Mouse (Mus musculus): ENCODE measurements around the gene Gimd1.
A peak's percentile ranks its signal among the peaks of the same experiment; 100 is the strongest.

Gene Gimd1

DNA sequence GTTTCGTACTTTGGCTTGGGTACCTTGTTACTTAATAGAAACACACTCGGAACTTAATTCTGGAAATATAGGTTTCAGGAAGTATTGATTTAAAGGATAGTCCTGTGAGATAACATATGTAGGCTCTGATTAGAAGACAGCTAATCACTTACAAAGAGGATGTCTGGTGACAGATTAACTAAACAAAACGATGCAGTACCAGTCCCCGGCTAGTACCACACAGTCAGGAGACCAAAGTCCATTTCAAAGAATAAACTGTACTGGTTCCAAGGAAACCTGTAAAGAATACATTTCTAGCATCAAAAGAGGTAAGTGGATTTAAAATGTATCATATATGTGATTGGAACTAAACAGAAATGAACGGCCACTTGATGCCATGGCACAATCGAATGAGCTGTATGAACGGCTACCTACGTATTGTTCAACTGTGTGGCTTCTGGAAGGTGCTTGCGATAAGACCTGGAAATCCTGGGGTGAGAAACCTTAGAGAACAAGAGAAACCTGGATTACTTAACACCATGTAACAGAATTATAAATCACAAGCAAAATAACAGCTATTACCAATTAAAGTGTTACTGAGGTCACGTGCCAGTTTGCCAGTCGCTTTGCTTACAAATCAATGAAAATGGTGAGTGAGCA lies at the start of gene Gimd1:
TSS of gene Gimd1 (plus strand) at position 220 of the 639 bp plus-strand sequence.
- DNase-seq: no peak

DNA sequence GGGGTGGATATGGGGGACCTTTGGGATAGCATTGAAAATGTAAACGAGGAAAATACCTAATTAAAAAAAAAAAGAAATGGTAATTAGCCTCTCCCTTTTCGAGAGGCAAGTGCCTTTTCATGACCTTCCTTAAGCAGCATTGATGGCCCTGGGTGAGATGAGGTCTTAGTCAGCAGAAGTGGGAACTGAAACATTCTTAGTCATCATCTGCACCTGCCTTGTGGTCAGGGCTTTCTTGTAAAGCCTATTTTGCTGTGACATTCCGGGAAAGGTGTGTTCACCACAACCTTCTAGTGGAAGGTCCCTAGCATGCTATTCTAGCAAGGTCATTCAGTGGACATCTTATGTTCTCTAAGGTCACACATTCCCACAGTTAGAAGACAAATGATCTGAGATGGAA lies 48.4 kb upstream of the Gimd1 start:
- DNase-seq: no peak

DNA sequence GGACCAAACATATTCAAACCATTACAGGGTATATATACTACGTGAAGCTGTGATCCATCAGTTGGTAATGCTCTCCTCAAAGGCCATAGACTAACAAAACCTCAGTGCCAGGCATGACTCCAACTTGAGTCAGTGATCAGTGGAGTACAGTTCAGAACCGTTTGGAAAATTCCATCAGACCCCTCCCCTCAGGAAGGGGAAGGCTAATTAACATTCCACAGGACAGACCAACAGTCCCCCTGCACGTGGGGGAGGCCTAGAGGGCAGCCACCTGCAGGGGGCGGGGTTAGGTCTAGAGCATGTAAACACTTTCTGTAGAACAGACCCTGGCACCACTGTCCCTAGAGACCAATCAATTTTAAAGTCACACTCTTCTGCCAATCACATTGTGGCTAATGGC lies 47.3 kb upstream of the Gimd1 start:
- DNase-seq: no peak

DNA sequence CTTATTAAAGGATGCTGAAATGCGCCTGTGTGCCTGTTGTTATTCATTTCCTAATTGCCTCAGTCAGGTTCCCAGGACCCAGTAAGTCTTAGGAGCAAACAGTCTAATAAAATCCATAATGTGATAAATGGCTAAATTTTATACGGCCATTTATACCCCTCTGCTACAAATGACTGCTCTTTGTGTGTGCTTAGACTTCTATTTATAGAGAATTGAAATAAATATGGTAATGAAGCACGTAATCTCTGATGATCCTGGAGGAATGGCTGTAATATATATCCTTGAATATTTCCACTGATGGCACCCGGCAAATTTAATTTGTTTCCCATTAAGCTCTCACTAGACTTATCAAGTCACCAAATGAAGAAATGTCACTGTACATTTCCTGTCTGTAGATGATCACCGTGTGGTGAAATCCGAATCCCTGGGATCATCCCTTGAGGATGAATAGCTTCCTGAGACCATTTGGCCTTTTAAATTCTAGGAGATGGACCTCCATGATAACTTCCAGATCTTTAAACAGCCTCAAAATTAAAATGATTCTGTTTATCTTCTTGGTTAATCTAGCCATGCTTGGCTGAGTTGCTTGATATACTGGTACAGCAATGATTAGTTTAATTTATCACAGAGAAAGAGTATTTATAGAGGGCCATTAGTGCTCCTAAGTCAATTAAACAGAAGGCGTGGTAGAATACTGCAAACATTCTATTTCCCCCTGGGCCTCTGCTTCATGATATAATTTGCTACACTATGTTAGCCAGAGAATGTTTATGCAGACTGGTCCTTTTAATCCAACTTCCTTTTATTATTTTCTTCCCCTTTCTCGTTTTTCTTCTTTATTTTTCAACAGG lies 44.3 kb upstream of the Gimd1 start:
- DNase-seq: no peak

DNA sequence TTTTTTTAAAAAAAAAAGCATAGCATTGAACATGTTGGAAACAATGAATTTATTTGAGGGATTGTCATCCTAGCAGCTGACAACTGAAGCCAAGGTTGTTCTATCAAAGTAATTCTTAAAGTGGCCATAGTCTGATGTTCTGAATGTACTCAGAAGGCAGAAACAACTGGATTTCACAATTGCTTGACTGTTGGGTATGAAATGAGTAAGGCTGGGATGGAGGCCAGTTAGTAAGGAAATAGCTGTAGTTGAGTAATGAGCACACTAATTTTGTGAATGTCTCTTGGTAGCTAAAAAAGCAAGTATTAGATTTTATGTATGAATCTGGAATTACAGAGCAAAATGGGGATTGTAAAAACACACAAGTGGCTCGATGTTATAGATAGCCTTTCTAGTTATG lies 41.5 kb upstream of the Gimd1 start:
- DNase-seq: no peak

DNA sequence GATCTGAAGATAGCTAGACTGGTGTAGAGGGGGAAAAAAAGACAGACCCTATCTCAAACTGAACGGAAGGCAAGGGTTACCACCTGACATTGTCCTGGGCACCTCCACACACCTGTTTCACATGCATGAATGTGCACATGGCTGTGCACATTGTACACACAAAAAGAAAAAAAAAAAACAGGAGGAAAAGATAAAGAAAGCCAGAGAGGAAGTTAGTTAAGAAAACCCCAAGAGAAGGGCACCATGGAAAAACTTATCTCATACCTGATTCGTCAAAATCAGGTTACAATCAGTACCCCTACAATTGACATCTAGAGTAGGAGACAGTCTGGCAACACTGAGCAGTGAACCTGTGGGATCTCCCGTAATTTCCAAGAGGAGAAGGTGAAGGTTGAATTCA lies 39.6 kb upstream of the Gimd1 start:
- no peak for DNase-seq

DNA sequence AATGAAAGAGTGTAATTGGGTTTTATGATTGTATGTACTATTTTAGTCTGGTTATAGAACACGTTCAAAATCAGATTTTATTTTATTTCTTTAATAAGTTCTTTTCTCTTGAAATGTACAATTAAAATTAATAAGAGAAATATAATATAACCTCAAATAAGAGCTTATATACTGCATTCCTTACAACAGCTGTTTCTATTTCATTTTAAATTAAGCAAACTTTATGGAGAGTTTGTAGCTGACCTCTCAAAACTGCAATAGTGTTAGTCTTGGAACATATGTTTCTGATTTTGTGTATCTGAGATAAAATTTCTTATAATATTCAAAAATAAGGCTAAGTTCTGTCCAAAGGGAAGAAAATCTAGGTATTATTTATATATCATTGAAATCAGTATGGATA lies 39.0 kb upstream of the Gimd1 start:
- no peak for DNase-seq

DNA sequence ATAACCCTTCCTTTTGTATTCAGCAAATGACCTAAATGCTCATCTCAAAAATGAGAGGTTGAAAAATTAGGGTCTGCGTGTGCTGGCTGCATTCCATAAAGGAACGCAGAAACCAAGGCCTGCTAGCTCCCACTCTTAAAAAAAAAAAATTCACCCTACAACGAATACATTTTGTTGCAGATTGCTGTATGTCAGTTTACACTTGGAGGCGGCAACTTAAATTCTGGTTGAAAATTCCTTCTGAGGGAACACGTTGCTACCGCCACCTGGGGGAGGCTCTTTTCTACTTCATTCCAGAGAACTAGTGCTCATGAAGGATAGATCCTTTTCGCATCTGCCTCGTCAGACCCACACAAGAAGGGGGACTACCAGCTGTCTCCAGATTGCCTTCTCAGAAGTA lies 879 bp upstream of the Gimd1 start:
- no peak for DNase-seq

DNA sequence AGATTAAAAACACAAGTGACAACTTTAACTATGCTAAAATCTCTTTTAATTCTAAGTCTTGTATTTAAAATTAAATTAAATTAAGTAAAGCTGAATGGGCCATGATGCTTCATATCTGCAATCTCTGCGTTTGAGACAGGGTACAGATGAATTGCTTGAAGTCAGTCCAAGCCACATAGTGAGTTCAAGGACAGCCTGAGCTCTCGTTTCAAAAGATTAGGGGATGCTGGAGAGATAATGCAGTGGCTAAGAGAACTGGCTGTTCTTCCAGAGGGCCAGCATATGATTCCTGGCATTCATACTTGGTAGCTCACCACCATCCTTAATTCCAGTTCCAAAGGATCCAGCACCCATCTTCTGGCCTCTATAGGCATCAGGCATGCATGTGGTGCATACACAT lies 3.6 kb downstream of the Gimd1 start:
- no peak for DNase-seq

DNA sequence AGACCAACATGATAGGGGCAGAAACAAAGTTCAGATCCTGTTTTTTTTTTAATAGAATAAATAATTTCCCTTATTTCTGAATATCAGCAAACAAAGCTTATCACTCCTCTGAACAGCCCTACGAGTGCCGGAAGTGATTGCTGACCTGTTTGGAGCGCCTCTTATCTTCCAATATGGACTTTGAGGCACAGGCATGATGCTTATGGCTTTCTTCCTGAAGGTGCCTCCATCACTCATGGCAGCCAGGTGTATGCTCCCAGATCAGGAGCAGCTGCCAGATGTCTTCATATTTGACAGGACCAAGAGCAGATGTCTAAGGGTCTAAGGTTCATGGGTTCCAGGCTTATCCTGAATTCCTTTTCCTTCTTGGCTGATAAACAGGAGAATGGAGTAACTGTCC lies 7.5 kb downstream of the Gimd1 start:
- no peak for DNase-seq

DNA sequence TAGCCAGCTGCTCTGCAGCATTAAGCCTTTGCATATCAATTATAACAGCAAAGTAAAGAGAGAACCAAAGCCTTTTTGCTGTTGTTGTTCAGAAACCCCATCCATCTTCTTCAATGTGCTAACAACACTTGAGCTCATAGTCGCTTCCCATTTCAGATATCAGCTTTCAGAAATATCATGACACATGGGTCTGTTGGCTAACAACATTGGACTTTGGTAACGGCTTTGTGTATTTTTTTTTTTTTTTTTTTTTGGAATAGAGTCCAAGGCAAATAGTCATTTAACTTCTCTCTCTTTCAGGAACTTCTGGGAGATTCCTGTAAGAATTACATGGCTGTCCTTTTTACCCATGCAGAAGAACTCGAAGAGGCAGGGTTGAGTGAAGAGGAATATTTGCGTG lies 14.5 kb downstream of the Gimd1 start:
- no peak for DNase-seq

DNA sequence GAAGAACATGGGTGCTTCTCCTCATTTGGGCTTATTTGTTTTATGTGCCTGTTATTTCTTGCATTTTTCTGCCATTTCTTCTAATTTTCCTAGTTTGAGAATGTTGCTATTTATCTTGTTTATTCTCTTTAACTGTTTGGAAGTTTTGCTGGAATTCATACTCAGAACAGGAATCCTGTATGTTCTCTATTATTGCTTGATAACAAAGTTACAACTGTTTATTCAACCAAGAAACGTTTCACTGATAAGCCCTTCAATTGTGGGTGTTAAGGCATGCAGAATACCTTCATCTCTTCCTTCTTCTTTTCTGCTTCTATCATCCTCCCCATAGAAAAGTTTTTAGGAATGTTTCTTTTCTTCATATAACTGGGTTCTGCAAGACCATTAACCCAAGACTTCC lies 17.2 kb downstream of the Gimd1 start:
- no peak for DNase-seq

DNA sequence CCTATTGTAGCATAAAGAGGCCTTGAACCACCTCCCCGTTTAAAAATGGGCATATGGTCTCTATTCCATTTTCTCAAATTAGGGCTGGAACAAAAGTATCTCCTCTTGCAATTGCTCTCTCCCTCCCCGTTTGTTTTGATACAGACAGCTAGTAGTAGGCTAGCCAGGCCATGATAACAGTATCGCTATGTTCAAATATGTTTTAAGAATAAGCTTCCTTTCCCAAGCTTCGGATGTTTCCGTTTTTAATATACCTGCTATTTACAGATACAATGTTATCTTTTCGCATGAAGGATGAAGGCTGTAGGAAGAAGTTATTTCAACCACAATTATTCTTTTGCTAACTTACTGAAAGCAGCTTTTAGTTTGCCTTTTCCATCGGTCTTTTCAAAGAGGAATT lies 19.7 kb downstream of the Gimd1 start:
- DNase-seq: no peak

DNA sequence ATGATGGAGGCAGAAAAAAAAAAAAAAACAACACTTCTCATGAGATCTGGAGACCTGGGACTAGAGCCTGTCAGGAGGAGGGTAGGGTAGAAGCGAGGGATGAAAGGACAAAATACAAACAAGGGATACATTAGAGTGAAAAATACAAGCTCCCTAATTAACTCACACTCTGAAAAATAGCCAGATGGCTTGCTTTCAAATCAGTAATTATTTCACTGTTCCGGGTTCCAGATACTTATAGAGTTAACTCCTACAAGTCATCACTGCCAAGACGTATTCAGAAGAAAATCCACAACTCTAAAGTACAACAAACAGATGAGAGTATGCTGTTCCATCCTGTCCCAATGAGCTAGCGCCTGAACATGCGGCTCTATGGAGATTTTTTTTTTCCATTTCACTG lies 20.6 kb downstream of the Gimd1 start:
- DNase-seq: no peak

DNA sequence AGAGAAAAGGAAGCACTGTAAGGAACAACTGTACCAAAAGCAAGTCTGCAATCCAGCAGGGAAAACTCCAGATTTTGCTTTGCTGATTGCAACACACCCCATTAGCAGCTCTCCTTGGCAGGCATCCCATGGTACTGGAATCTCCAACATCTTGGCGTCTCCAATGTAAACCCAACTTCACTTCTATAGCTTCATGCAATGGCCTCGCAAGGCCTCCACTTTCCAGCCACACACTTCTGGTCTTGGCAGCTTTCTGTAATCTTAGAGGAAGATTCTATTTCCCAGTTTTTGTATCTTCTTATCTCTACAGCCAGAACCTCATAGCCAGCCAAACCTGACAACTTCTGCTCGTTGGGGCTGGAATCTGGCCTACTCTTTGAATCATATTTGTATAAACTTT lies 22.2 kb downstream of the Gimd1 start:
- DNase-seq: peak; percentile 67 to 75

DNA sequence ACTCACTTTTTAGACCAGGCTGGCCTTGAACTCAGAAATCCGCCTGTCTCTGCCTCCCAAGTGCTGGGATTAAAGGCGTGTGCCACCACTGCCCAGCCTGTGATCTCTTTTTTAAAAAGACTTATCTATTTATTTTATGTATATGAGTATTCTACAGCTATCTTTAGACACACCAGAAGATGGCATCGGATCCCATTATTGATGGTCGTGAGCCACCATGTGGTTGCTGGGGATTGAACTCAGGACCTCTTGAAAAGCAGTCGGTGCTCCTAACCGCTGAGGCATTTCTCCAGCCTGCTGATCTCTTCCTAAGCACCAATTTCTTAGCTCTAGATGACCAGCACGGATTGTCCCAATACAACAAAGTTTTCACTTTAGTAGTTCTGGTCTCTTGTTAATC lies 24.3 kb downstream of the Gimd1 start:
- no peak for DNase-seq

DNA sequence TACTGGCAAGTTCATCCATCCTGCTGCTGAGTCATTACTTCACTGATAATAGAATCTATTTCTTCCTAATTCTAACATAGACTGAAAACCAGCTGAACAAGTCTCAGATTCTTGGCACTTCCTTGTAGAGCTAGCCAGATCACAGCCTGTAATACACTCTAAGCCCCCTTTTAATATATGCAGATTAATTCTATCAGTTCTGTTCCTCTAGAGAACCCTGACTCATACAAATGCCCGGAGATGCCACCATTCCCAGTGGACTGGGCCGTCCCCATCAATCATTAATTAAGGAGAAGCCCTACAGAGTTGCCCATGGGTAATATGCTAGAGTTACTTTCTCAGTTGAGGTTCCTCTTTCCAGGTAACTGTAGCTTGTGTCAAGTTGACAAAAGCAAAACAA lies 26.3 kb downstream of the Gimd1 start:
- no peak for DNase-seq

DNA sequence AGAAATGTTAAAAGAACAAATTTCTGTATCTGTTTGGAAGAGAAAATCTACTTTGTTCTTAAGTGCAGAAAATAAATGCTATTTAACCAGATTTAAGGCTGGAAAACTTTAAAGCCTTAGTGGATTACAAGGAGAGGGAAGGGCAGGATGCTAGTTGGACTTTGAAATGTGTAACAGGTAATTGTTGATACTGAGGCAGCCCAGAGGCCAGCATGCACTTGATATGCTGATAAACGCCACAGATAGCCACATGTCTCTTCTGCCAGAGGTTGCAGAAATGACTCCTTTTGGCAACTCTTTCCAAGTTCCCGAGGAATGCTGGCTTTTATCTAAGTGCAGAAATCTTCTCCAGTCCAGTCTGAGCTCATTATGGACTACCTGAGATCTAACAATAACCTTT lies 47.9 kb downstream of the Gimd1 start:
- no peak for DNase-seq

DNA sequence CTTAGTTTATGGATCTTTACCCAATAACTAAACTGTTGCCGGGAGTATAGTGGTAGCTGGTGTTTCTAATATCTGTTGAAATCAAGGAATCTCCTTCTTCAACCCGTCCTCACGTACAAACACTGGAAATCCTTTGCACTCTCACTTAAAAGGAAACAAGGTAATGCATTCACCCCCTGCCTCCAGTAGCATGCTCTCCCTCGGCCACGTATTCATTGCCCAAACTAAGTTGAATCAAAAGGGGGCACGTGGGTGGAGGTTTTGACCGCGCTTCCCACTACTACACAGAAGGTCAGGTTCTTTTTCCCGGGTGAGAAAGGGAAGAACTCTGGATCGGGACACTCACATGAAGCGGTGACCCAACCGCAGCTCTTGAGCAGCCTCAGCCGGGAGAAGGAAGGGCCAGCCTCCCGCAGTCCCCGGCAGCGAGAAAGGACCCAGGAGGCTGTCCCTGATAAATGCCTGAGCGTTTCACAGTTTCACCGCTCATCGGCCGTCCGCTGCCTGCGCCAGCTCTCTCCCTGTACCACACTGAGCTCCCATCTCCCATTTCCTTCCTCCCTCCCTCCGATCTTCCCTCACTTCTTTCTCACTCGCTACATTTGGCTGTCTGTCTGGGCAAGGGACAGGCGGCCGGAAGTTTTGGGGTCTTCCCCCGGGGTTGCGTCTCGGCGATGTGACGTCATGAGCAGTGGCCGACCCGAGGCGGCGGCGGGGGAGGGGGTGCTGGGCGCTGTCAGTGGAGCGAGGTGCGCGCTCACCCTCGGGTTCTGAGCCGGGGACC lies 54.0 kb downstream of the Gimd1 start, which contains the start of gene Tbck:
TSS of gene Tbck (plus strand) at position 698 of the 784 bp plus-strand sequence.
- peak; percentile 95 for DNase-seq

DNA sequence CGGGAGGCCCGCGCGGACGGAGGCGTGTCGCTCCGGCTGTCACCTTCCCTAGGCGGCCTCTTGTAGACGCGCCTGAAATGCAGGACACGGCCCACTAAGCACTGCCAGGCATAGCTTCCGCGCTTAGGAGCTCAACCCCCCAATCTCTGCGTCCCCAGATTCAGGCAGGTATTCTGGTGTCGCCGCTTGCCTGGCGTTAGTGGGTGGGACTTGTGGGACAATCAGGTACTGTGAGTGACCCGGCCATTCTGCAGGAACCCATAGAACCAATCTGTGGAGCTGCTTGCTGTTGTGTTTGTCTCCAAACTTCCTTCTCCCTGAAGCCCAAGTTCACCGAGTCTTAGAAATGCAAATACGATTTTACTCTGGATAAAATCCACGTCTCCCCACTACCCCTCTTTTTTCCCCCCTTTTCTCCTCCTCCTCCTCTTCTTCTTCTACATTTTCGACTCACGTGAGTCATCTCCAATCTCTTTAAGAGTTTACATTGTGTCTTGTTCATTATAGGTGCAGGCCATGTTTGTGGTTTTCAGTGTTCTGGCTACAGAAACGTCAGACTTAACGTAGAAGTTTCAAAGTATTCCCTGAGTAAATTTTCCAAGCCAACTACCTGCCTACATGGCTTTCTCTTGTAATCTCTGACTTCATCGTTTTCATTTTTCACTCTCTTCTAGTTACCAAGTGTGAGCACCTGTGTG lies 54.8 kb downstream of the Gimd1 start, which contains the start of gene Aimp1:
TSS of gene Aimp1 (minus strand) at position 140 of the 698 bp plus-strand sequence.
- no peak for DNase-seq

Measured in lung, postnatal 4 days (tissue).